Mouse (Mus musculus): ENCODE measurements at regions not wholly inside any gene's neighbourhood (a gene's known extent, or its start where the extent isn't known, plus 50 kb on each side); places are given as distances from the start of the nearest gene placed in this dataset.

- no peak for TF ChIP-seq CHD2 (IDR thresholded peaks at IDR 0.05; ENCODE audit: low read depth, low read length)
- no peak for TF ChIP-seq HCFC1 (IDR thresholded peaks at IDR 0.05; ENCODE audit: borderline replicate concordance, insufficient read depth, low read length)
- TF ChIP-seq MAFK (IDR thresholded peaks at IDR 0.05; ENCODE audit: insufficient read depth, low read depth, low read length): no peak
- TF ChIP-seq ZC3H11A (IDR thresholded peaks at IDR 0.05; ENCODE audit: borderline replicate concordance, low read depth, low read length): no peak
- TF ChIP-seq ZNF384 (IDR thresholded peaks at IDR 0.05; ENCODE audit: low read depth, low read length): no peak
These were observed 82.3 kb upstream of the Pced1b start for GRCm38 (mm10) chr15:97164616-97165015.

All from ES-E14 (cell line).